Mouse (Mus musculus): ENCODE measurements around the gene Gm14214.

Gm14214 gene

DNA sequence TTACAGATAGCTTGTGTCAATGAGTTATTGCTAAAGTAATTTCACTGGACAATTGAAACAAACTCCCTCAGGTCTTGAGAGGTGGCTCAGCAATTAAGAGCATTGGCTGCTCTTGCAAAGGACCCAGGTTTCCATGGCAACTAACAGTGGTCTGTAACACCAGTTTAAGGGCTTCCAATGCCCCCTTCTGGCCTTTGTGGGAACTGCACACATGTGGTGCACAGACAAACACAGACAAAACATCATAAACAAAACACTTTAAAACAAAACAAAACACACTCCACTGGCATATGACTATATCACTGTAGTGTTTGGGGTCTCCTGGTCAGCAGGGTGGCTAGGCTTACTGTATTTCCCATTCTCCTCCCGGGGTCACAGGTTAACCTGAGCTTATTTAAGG is 4.2 kb upstream of the Gm14214 start:
- DNase-seq = no peak

DNA sequence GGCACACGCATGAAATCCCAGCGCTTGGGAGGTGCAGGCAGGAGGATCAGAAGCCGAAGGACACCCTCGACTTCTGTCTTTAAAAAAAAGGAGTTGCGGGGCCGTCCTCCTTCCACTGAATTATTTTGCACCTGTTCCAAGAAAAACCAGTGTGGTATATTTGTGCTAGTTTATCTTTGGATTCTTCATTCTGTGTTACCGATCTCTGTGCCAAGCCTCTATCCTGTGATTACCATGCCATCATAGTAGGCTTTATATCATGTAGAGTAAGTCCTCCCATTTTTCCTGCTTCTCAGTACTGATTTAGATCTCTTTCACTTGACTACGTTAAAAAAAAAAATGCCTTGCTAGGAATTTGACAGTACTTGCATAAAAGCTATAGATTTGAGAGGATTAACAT is 1.8 kb upstream of the Gm14214 start:
- DNase-seq = no peak

DNA sequence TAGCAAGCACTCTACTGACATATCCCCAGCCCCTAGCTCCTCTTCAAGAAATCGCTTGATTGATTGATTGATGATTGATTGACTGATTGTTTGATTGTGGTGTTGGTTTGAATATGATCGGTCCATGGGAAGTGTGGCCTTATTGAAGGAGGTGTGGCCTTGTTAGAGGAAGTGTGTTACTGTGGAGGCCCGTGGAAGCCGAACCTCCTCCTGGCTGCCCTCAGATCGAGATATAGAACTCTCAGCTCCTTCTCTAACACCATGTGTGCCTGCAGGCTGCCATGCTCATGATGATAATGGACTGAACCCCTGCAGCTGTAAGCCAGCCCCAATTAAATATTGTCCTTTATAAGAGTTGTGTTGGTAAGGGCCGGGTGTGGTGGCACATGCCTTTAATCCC is 2.8 kb downstream of the Gm14214 start:
- DNase-seq = no peak

DNA sequence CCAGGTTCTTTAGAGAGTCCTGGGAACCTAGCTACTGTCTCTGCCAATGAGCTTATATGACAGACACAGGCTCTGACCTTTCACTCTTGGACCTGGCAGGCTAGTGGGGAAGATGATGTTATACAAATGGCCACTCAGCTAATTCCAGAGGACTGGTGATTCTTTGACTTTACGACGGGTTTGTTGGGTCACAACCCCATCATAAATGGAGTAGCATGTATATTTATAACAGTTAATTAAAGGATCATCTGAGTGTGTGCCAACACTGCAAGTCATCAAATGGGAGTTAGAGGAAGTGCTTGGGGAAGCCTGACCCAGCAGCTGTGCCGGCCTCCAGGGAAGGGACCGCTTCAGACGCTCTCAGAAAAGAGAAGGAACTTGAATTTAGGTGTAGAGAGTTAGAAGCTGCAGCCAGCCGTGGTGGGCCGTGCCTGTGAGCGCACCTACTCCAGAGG is 4.2 kb downstream of the Gm14214 start:
- DNase-seq = no peak

DNA sequence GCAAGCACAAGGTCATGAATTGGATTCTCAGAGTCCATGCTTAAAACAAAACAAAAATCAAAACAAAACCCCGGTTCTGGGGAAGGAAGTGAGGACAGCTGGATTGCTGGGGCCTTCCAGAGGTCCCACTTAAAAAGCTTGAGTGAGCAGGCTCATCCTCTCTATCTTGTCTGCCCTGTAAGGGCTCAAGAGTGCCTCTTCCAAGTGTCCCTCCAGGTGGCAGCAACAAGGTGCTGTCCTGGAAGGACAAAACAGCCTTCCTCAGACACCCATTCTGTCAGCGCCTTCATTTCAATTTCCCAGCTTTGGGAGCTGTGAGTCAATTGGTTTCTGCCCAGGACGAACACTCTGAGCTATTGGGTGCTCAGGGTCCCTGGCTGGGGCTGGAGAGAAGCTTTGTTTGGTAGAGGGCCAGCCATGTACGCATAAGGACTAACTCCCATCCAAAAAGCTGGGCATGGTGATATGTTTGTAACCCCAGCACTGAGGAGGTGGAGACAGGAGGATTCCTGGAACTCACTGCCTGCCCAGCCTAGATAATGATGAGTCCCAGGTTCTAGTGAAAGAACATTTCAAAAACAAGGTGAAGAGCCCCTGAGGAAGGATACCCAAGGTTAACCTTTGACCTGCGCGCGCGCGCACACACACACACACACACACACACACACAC is 4.9 kb downstream of the Gm14214 start:
- no peak for DNase-seq

DNA sequence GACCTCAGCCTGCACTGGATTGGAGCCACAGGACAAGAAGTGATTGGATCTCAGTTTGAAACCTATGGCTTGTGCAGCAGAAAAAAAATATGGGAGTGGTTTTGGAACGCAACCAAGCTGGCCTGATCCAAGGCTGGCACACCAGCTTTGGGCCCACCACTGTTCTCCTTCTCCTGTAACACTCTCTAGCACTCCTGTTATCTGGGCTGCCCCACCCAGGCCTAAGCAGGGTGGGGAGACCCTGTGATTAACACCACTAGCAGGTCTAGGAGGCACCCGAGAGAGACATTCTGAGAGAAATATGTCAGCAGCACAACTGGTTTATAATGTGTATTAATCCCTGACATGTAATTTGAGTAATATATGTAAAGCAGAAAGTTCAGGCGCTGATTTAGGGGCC is 6.6 kb downstream of the Gm14214 start:
- no peak for DNase-seq

DNA sequence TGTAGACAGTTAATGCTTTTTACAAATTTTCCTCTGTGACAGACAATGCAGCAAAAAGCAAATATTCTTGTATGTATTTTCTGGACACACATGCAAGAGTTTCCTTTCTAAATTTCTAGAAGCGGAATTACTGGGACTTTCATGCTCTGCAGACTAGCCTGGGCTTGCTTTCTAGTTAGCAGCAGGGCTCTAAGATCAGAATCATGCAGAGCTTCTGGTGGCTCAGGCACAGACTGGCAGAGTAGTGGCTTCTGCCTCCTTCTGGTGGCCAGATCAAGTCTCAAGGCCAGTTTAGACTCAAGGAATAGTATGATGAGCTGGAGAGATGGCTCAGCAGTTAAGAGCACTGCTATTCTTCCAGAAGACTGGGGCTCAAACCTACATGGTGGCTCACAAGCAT is 11.4 kb downstream of the Gm14214 start:
- no peak for DNase-seq

DNA sequence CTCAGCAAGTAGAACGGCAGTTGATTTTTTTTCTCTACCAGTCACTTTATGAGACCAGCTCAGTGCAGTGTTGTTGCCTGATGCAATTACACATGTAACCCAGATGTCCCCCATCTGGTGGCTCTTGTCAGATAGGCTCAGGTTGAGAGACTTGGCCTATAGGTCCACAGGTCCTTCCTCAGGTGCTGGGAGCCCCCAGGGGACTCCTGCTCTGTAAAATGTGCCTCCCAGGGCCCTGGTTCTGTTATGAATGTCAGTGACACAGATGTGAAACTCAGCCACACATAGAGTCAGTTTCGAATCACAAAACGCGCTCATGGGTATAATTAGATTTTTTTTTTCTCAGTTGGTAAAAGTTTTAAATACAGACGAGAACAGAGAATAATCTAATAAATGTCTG is 12.1 kb downstream of the Gm14214 start:
- no peak for DNase-seq

DNA sequence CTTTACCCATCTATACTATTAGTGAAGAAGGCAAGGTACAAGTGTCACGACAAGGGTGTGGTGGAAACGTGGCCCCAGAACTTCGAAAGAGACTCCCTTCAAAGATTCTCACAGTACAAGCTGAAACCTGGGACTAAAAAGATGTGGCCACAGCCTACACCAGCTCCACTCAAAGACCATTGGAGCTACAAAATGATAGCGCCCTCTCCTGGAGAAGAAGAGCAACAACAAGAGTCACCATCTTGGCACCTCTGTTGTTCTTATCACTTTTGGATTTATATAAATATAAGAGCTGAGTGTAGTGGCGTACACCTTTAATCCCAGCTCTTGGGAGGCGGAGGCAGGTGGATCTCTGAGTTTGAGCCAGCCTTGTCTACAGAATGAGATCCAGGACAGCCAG is 14.0 kb downstream of the Gm14214 start:
- no peak for DNase-seq

DNA sequence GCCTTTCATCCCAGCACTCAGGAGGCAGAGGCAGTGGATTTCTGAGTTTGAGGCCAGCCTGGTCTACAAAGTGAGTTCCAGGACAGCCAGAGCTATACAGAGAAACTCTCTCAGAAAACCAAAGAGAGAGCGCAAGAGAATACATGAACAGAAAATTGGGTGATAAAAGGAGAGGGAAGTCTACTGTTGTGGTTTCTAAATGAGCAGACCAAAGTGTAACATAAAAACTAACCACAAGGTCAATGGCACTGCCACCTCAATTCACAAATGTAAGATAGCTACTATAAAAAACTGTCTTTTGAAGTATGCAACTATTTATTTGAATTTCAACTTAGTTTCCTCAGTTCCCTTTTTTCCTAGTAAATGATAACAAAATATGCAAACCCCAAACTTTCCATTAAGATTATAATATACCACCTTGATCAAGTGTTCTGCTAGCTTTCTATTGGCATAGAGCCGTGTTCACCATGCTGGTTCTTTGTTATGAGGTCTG is 15.7 kb downstream of the Gm14214 start:
- no peak for DNase-seq

DNA sequence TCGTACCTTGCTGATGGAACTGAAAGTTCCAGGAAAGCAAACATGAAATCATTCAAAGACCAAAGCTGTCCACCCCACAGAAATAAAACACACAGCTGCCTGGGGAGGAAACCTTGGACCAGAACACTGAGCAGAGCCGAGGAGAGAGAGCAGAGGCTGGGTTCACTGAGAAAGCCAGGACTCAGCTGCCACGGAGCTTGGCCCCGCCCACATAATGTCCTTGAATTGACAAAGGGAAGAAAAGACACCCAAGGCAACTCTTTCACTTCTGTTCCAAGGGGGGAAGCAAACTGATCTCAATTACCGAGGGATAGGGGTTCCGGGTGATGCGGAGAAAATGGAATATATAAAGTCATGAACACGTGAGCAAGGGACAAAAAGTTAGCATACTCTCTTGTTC is 17.9 kb downstream of the Gm14214 start:
- DNase-seq = no peak

DNA sequence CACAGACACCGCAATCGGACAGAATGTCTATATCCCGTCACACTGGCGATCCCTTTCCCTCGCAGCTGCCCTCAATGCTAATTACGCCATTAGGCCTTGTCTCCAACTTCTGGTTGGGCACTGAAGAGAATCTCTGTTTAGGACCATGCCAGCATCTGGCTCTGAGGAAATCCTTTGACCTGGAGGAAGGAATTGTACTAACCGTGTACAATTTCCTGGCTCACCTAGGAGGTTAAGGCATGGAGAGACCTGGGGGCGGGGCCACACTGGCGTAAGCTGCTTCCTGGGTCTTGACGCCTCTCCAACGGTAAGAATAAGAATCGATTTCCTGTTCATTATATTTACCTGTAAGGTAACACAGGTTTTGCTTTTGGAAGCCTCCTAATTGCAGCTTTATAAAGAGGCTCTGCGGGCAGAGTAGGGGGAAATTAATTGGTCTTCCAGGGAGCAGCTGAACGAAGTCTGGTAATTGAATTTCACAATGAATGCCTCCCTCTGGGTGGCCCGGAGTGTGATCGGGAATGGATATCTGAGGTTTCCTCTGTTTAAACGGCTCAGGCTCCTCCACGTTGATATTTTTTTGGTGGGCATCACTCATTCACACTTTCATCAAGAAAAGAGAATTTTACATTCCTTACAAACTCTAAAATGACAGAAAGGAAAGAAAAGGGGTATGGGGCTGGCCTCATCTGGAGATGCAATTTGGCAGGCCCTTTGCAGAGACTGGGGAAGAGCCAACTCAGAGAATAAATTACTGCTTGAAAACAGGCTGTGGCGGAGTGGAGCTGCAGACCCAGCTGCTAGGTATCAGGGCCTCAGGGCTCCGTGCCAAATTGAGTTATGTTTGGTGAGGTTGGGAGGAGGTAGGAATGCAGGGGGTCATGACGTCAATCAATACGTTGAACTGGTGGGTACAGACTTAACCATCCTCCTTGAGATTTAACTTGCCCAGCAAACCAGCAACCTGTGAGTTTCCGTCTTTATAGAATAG is 20.5 kb downstream of the Gm14214 start:
- no peak for DNase-seq

DNA sequence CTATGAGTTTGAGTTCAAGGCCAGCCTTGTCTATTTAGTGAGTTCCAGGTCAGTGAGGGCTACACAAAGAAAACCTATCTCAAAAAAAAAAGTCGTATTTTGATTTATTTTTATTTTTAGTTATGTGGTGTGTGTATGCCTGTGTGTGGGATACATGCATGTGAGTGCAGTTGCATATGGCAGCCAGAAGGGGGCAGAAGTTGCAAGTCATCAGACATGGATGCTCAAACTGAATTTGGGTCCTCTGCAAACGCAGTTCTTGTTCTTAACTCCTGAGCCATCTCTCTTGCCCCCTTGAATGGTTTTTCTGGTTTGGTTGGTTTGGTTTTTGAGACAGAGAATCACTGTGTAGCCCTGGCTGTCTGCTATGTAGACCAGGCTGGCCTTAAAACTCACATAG is 21.4 kb downstream of the Gm14214 start:
- DNase-seq = no peak

DNA sequence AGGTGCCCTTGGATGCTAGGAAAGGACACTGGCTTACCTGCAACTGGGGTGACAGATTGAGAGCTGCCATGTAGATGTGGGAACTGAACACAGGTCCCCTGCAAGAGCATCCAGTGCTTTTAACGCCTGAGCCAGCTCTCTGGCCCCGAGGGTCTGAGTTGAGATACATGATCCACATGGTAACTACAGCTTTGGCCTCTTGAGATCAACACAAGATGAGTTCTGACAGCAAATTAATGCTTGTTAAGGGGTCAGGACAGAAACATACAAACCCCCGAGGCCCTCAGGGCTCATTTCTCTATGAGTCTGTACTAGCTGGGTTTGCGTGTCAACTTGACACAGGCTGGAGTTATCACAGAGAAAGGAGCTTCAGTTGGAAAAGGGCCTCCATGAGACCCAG is 25.9 kb downstream of the Gm14214 start:
- DNase-seq = no peak

DNA sequence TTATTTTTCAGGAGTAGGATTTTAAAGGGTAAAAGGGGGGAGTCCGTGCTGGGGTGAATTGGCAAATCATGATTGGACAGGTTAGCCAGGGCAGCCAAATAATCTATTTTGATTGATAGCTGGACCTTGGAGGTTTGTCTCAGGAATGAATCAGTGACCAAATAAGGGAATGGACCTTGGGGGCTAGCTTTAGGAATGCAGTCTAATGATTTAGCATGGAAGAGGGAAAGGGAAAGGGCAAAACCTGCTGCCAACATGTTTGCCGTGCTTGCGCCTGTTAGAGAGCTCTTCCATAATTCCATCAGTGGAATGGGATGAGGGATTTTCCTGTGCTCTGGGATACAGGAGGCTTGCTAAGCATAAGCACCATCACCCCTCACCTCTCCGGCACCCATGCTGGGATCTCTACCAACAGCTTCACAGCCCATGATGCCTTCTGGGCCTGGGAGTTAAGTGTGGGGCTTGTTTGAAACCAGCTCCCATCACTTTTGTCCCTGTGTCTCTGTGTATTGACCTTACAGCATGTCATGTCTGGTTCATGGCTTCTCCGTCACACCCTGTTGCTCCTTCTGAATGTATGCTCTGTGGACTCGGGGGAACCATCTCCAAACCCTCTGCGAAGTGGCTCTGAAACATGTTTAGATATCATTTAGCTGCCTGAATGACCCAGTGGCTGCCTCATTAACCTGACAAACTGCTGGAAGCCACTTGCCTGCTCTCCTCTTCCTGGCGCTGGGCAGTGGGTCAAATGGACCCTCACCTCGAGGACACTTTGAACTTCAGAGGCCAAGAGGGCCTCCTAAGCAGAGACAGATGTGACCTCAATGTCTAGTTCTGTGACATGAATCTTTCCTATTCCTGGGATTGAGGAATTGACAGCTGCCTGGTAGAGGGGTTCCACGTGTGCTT is 26.7 kb downstream of the Gm14214 start:
- no peak for DNase-seq

DNA sequence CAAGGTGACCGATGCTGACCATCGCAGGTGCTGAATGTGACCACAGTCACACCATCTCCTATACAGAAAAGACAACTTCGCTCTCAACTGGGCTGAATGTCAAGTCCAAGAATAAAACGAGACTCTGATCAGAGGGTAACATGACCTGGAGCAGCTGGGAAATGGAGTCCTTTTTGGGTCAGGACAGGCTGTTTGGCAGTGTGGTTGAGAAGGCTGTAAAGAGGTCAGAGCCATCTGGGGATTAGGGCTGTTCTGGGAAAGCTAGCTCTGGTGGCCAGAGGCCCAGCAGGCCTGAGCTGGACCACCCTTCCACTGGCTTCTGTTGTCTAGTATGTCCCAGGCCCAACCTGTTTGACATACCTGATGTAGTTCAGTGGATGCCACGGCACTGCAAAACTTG is 31.2 kb downstream of the Gm14214 start:
- DNase-seq = no peak

DNA sequence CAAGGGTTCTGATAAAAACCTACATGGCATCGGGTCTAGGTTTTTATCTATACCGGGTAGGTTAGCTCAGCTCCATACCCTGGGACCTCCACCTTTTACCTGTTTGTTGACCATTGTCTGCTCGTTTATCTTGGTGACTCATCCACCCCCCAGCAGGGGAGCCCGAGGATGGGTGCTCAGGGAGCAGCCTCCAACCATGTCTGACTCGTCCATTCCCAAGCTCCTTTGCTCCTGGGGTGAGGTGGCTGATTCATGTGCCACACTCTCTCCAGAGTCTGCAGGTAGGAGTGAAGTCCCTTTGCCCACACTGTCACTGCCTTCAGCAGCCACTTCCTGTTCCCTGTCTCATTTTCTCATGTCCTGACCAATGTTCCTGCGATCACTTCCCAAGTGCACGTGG is 33.8 kb downstream of the Gm14214 start:
- DNase-seq = no peak

DNA sequence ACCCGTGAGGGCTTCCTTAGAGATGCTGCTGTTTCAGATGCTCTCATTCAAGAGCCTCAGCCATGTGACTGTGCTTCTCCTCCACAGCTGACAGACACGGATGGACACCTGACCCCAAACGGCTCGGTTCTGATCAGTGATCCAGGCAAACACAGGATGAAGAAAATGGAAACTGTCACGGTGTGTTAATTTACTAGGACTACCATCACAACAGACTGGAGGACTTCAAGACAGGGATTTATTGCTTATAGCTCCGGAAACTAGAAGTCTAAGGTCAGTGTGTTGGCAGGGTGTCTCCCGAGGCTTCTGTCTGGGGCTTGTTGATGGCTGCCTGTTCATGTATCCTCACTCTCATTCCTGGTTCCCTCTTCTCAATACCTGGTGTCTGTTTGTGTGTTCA is 34.4 kb downstream of the Gm14214 start:
- DNase-seq = no peak

DNA sequence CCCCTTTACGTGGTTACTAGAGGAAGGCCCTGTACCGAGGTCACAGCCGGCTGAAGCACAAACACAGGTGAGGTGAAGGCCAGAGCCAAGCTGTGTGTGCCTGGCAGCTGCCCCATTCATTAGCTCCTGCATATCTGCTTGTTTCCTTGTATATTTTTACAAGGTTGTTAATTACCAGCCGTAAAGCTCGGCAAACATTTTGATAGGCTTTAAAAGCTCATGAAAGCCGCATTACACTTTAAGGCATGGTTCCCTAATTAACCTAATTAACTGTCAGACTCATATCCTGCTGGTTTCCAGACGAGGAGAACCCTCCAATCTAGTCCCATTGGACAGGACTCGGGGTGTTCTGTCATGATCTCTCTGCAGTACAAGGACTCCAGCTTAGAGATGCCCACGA is 34.9 kb downstream of the Gm14214 start:
- no peak for DNase-seq

DNA sequence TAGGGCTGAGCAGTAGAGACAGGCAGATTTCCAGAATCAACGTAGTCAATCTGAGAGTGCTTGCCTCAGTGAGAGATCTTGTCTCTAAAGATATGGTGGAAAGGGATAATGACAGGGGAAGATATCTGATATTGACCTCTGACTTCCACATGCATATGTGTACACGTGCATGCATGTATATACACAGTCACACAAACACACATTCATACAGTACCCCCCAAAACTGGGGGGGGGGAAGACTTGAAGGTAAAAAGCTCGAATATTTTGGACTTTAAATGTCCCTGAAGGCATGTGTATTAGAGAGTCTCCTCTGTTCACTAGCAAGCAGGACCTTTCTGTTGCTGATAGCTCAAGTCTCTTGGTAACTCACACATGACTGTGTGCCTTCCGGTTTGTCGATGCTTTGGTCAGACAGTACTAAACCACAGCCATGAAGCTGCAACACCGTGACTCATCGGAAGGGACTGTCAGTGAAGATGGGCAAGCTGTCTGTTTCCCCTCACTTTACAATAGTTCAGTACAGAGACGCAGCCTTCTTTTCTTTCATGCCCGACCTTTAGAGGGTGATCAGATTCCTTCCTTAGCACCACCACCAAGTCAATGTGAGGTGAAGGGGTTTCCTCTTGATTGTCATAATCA is 37.2 kb downstream of the Gm14214 start:
- DNase-seq = no peak

DNA sequence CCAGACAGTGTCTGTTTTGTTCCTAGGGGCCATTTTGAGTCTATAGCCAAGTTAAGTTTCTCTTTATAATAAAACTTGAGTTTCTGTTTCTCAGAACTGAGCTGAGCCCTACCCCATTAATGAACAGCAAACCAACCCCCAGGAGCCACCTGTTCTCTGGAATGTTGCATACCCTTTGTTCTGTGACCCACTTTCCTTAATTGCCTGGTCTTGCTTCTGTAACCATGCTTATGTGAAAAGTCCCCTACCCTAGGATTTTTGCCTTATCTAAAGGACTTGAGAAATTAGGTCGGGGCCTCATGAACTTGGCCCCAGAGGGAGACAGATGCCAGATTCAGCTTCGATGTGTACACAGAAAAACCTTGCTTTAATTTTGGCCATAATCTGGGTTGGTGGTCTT is 37.9 kb downstream of the Gm14214 start:
- DNase-seq = no peak

DNA sequence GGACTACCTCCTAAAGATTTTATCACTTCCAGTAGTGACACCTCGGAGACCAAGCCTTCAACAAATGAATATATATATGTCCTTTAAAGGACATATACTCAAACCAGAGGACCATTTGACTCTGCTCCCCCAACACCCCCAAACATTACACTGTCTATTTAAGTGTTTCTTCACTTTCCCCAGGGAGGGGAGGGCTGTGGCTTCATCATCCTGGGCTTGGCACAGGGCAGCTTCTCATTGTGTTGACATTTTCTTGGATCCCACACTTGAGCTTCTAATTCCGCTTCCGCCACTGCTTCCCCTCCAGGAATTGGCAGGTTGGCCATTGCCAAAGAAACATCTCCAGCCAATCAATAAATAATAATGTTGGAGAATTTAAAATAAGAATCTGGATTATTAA is 39.0 kb downstream of the Gm14214 start:
- DNase-seq = no peak

DNA sequence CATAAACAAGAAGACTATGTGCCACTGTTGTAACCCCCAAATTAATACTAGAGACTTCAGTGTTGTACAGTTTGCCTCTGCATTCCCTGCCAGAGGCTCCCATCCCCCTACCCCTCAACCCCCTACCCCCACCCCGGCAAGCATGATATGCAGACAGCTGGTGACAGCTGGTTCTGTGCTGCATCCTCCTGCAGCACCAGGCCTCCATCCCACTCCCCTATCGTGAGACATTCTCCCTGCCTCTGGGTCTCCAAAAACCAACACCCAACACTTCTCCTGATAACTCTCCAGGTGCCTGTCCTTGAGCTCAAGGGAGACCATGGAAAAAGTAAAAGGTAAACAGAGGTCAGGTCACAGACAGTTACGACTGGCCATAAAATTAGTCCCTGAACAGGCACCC is 40.1 kb downstream of the Gm14214 start:
- DNase-seq = no peak

Measured in kidney, adult 18-20 months (tissue).